Mouse (Mus musculus): ENCODE results near the gene Dennd6b.

The Dennd6b gene

DNA sequence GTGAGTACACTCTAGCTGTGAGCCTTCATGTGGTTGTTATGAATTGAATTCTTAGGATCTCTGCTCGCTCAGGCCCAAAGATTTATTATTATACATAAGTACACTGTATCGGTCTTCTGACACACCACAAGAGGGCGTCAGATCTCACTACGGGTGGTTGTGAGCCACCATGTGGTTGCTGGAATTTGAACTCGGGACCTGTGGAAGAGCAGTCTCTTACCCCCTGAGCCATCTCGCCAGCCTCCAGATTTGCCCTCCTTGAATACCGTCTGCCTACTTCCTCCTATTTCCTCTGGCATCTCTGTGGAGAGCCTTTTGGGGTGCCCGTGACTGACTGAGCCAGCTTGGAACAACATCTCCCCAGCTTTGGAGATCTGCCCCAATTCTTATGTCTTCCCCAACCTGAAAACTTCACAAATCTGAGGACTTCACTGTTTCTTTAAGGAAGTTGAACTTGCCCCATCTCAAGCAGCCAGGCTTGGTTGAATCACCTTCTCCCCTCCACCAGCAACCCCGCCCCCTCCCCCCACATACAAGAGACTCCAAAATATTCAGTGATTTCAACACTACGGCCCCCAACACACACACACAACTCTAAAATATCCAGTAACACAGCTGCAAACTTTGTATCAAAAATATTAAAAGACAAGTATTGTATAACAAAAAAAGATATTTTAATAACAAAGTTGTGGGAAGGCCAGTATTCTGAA lies 14.6 kb downstream of the Dennd6b start:
- no peak for DNase-seq (ENCODE audit: low read depth, low spot score)

DNA sequence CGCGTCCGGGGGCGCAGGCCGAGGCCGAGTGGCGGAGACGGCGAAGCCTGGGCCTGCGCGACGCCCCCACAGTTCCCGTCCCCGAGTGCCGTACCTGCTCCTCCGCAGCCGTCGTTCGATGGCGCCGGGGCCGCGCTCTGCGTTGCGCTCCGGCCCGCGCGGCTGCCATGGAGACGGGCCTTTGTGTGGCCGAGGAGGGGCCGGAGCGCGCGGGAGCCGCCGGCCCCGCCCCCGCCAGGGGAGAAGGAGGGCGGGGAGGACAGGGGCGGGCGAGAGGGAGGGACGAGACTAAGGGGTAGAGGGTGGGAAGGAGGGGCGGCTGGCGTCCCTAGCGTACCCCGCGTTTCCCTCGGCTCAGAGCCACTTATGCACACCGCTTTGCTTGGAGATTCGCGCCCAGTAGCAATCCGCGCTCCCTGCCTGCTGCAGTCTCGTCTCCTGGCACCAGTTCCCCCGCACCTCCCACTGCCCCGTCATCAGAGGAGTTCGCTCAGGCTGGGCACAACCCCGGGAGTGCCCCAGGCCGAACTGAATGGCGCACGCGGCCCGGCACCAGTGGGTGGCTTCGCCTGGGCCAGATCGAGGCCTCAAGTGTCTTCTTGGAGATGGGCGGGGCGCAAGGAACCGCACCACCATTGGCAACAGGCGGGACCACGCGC lies 15.6 kb downstream of the Dennd6b start, which contains the start of gene Plxnb2:
TSS of gene Plxnb2 (minus strand) at position 218 of the 659 bp plus-strand sequence.
- DNase-seq (ENCODE audit: low read depth, low spot score), result peak; percentile 92

DNA sequence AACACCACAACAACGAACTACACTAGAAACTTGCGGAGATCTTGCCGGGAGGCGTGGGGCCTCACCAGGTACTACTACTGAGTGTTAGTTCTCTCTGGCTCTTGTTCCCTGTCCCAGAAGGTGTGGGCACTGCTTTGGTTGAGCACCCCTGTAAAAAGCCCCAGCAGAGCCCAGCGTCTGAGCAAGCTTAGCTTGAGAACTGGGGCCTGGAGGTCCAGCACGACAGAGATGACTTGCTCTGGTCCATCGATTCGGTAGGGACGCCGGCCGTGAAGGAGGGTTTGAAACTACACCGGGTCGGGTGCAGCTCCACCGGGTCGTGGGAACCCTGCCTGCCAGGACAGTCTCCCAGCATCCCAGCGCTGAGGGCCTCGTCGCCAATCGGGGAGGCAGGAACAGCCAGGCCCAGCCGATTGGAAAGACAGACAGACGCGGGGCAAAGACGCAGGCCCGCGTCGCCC lies 16.2 kb downstream of the Dennd6b start:
- peak; percentile 76 for DNase-seq (ENCODE audit: low read depth, low spot score)

DNA sequence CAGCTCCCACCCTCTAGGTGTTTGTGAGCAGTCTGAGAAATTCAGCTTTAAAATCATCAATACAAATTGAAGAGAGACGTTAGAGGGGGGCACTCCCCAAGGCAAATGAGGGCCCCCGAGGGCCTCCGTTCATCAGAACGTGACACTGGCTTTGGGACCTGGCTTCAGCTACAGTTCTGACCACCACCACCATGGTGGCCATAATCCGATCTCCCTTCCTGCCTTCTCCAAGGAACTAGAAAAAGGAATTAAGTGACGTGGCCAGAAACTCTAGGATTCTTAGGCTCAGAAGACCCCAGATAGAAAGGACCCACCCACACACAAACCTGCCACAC lies 16.7 kb downstream of the Dennd6b start:
- no peak for DNase-seq (ENCODE audit: low read depth, low spot score)

DNA sequence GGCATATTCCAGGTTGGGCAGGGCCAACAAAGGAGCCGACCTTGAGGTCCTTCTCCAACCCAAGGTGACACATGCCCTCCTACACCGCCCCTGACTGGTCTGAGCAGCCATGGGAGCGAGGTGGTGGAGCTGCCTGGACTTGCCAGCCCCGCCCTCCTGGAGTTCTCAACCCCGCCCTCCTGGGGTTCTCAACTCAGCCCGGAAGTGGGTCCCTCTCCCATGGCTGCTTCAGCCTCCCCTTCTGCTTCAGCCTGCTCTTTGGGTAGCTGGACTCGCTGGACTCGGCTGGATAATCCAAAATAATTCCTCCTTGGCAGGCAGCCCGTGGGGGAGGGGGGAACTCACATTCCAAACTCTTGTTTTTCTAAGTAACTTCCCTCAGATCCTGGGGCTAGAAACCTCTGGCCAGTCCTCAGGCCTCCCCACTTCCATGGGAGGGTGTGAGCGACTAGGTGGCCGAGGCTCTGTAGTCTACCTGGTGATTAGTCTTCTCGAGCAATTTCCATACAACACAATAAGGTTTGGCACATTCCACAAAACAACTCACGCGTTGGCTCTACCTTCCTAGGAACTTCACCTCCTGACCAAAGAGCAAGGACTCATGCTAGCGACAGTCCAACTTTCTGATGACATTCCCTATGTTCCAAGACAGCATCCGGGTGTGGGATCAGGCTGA lies 17.2 kb downstream of the Dennd6b start:
- peak; percentile 88 for DNase-seq (ENCODE audit: low read depth, low spot score)

DNA sequence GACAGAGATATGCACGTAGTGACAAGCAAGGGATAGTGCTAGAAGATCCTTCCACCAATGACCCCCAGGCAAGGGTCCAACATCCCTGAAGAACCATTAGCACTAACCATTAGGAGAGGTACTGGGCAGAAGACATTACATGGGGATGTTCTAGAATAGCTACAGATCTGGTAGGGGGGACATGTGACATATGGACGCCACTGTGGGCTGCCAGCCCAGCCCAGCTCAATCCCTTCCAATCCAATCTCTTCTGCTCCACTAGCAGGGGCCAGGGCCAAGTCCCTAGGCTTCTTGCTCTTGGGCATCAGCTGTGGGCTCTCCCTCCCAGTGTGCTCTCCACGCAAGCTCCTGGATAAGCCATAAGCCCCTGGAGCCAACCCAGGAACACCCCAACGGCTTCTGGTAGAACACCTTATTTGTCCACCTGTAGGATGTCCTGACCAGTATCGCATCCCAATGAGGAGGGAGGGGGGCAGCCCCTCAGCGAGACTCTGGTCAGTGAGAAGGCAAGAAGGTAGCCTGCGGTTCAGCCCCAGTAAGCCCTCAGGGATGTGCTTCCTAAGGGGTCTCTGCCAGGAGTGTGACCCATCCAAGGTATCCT lies 17.9 kb downstream of the Dennd6b start:
- no peak for DNase-seq (ENCODE audit: low read depth, low spot score)

DNA sequence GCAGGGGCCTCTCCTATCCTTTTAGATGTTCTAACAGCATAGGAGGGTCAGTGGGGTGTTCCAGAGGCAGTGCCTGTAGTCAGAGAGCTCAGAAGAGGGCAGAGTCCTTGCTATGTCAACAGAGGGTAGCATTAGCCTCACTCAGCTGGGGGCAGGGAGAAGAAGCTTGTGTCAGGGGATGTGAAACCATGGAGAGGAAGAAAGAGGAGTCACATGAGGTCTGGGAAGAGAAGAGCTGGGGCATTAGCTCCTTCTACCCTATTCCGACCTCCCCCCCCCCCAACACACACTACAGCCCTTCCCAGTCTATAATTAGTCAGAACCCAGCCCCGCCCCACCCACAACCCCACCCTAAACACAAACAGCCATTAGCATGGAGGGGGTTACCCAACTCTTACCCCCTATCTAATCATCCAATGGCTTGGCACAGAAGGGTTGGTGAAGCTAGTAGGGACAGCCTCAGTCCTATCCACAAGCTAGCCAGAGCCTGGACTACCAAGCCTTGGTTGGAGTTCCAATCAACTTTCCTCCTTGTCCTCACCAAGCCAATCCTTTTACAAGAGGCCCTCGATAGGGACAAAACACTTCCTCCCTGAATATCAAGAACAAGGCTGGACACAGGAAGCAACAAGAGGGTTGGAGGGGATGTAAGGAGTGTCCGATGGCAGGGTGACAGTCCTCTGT lies 18.6 kb downstream of the Dennd6b start:
- no peak for DNase-seq (ENCODE audit: low read depth, low spot score)

DNA sequence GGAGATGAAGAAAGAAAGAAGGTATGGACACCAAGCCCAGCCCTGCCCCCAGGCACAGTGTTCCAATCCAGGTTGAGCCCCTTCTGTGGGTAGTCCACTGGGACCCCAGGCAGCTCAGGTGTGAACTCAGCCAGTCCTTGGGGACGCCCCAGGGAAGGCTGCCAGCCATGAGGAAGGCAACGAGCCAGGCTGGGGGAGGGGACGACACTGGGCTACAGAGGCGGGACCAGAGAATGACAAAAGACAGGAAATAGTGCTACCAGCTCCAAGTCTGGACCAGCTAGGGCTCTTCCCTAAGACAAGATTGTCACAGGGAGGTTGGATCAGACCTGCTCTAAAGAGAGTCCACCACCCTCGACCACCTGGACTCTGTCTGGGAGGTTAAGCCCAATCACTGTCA lies 19.2 kb downstream of the Dennd6b start:
- peak; percentile 76 for DNase-seq (ENCODE audit: low read depth, low spot score)

DNA sequence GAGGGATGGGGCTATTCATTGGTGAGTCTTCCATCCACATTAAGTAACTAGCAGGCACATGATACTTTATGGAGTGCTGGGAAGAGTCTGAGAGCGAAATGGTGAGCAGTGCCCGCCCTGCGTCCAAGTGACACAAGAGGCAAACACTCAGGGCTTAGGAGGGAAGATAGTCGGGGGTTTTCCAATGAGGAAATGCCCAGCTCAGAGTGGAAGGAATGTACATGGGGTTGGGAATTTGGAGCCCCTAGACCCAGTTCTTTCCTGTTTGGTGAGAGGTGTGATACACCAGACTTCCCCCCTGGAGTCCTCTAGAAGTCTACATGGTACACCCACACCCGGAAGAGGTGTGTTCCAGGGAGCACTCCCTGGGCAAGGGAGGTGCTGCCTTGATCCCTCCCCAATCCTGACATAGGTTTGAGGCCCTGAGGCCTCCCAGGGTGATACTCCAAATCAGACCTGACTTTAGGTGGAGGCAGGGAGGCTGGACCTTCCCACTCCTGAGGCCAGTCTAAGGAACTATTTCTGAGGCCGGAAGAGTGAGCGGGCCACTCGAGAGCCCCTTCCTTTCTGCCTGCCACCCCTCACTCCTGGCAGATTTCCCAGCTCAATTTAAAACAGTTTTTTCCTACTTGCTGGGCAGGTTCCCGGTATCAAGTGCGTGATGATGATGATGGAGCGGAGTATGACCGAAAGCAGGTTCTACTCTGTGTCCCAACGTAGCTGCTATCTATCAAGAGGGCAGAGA lies 20.7 kb downstream of the Dennd6b start:
- DNase-seq (ENCODE audit: low read depth, low spot score), result no peak

DNA sequence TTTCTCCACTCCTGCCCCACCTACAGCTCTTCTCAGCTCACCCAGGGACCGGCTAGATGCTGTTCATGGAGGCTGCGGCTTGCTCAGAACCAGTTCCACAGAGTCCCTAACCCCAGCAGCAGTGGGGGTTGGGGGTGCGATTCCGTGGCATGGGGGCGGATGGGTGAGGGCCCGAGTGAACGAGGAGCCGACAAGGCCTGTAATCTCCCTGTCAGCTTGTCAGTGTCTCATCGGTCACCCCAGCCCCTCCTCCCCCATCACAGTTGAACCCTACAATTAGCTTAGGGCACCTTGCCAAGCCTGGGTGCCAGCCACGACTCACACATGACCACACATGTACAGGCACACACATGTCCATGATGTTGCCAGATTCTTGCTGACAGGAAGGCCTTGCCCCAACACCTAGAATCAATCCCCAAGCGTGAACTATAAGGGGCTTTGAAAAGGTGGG lies 21.4 kb downstream of the Dennd6b start:
- DNase-seq (ENCODE audit: low read depth, low spot score), result no peak

DNA sequence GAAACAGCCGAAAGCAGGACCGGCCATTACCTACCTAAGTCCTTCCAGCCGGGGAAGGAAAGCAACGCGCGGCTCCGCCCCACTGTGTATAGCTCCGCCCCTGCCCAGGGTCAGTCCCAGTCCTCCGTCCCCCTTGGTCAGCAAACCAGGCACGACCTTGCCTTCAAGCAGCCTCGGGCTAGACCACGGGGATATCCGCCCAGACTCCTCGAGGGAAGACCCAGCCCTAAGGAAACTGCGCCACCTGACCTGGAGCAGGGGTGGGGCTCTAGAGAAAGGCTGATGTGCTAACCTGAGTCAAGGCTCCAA lies 22.4 kb downstream of the Dennd6b start:
- peak; percentile 52 for DNase-seq (ENCODE audit: low read depth, low spot score)

DNA sequence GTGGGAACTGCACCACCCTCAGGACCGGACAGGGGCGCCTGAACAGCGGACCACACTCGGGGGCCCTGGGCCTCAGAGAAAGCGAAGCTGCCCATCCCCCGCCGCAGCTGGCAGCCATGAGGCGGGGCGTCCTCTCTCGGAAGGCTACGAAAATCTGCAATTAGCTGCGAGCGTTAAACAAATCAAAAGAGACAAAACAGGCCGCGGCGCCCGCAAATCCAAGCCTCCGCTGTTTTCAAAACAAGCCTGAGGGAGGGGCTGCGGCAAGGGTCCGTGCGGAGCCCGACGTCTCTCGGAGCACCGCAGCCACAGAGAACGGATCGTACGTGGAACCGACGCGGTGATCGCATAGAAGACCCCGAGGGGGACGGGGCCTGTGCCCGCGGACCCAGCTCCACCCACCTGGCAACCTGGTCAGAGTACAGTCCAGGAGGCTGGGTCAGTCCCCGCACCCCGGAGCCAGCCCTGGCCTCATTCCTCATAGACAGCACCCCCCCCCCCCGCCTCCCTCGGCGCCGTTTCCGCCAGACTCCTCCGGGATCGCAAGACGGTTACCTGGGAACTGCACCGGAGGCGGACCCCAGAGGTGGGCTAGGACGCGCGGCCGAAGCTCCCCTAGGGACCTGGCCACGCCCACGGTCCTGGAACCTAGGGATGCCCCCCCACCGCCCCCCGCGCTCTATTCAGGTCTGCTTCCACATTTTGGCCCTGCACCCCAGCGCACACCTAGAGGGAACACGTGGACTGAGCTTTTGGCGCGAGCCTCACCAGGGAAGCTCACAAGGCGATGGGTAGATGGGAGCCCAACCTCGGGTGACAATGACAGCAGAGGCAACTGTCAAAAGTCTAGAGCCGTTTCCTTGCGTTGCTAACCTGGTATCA lies 23.0 kb downstream of the Dennd6b start:
- DNase-seq (ENCODE audit: low read depth, low spot score), result peak; percentile 49

DNA sequence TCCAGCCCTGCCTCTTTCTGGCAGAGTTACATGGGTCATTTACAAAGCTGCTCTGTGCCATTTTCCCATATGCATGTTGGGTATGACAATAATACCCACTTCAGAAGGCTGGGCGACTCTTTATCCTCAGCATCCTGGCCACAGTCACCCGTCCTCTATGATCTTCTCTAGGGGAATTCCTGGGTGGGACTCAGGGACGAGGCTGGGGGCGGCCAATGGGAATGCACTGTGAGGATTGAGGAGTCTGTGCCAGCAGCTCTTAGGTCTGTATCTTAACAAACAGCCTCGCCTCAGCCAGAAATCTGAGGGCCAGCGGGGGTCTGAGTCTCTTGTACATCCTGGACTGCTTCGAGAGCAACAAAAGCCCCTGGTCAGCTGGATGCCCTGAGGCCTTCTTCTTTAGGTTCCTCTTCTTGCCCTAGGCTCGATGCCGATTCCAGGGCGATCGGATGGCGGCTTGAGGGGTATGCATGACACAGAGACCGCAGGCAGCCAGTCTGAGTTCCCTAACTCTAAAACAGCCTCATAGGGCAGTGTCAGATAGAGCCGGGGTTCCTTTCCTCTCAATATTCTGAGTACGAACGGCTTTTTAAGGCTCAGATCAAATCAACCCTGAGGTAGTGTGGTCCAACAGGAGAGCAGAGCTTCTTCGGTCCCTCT lies 23.9 kb downstream of the Dennd6b start:
- DNase-seq (ENCODE audit: low read depth, low spot score), result no peak

DNA sequence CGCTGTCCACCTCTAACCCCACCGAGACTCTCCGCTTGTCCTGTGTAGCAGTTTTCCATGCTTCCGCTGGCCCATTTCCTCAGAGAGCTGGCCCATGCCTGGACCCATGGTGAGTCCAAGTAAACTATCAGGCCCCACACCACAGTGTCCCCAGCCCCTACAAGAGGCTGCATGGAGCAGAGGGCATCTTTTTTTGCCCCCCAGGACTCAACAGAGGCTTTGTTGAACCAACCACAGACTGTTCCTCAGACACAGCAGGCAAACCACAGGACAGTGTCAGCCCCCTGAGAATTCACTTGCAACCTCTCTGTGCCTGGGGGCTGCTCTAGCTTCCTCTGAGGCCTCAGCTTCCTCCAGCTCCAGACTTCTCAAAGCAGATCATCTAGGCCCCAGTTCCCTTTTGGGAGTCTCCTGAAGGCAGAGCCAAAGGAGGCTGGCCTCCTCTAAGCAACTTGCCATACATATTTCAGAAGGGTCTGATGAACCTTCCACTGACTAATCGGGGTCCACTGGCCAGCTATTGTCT lies 24.7 kb downstream of the Dennd6b start:
- DNase-seq (ENCODE audit: low read depth, low spot score), result no peak

DNA sequence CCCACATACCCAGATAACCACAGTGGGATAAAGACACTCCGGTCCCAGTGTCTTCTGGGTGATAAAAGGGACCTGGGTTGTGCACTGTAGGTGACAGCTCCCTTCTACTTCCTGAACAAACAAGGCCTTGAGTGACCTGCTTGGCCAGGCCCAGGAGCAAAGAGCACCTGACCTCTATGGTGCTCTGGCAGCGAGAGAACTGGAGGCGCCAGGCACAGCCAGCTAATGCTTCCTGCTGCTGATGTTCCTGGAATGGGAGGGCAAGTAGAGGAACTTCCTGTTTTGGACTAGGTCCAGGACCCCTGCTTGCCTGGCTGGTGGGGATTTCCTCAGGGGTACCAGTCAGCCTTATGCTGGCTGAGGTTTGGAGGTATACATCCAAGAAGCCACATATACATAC lies 26.2 kb downstream of the Dennd6b start:
- no peak for DNase-seq (ENCODE audit: low read depth, low spot score)

DNA sequence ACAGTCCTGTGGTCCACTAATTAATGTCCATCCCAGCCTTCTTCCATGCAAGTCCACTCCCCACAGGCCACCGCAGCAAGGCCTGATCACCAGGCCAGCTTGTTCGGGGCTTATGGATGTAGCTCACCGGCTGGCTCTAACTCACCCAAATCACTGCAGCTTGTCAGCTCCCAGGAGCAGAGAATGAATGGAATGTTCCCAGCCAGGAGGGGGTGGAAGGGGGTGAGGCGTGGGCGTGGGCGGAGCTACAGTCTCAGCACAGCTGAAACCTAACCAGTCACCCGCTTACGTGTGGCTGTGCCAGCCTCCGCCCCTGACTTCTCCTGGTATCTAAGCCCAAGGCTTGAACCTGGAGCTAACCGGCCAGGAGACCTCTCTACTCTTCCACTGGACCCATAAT lies 26.9 kb downstream of the Dennd6b start:
- peak; percentile 95 for DNase-seq (ENCODE audit: low read depth, low spot score)

DNA sequence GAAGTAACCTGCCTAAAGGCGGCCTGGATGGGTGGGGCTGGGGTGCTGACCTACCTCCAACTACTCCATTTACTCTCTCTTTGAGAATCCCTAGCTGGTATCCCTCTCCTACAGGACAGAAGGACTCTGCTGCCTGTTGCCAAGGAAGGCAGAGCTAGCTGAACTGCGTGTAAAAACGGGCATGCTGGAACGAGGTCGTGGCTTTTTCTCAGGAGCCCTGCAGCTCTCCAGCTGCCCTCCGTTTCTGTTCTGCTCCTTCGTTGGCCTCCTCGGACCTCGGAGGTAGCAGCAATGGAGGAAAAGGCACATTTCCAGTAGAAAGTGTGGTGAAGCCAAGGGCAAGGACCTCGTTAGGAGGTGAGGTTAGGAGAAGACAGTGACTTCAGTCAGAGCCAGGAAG lies 27.4 kb downstream of the Dennd6b start:
- DNase-seq (ENCODE audit: low read depth, low spot score), result no peak

DNA sequence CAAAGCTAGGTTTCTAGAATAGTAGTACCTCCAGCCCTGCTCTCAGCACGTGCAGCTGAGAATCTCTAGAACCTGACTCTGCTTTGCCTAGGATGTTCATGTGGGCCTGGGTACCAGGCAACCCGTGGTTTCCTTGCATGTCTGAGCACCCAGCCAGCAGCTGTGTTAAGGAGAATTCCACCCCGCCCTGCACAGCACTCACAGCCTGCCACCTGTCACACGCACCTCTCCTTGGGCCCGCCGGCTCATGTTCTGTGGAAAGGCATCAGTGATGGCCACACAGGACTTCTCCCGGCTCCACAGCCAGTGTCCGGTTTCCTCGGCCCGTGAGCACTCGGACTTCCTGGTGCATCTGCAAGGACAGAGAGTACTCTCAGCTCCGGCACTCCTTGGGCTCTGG lies 30.8 kb downstream of the Dennd6b start:
- no peak for DNase-seq (ENCODE audit: low read depth, low spot score)

DNA sequence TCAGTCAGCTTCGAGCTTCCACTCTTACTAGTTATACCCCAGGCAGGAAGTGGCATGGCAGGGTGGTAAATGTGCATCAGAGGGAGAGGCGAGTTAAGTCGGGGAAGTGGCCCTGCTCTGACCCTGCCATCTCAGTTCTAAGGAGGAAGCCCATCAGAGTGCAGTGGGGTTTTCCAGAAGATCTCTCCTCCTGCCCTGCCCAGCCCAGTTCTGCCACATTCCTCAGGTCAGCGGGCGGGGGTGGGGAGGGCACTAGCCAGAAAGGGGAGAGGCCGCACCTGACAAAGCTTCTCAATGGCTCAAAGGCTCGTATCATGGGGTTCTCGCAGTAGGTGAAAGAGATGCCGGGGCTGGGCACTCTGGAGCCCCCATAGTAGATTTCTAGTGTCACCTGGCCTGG lies 34.9 kb downstream of the Dennd6b start:
- no peak for DNase-seq (ENCODE audit: low read depth, low spot score)
